Mouse (Mus musculus) heart, adult 18-20 months (tissue): Measurements from ENCODE around the gene Emx1. TPM values are rescaled to one million over a fixed set of nuclear protein-coding genes. Genes with fewer than 3 reads are reported as not detected.

Source experiments
- DNase-seq, 2 experiments: peaks; one replicate each; pipeline ENCODE4 v3.0.0; 2021 to 2022; ENCODE audit warnings: mixed read lengths in 1 of 2
- total RNA-seq, 2 experiments: library from RNA; stranded (reverse); gene quantifications; 2 replicates each; pipeline ENCODE4 v1.2.3; 2021

Emx1 gene
- total RNA-seq, 2 experiments from 2014 or later = not detected

DNA sequence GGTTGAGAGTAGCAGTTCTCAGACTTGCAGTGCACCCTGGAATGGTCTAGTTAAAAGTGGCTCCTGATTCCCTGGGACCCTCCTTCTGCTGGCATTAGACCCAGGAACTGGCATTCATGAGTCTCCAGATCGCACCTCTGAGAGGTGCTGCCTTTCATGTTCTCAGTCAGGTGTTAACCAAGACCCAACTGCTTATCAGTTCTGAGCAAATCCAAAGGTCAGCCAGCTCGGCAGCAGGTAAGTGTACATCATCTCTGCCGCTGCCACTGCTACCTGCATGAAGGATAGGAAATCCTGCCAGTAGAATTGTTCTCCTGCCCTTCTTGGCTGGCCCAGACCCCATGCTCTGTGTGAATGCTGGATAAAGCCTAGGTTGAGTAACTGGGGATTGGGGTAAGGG, 43.5 kb downstream of the Emx1 start:
- DNase-seq = no peak

DNA sequence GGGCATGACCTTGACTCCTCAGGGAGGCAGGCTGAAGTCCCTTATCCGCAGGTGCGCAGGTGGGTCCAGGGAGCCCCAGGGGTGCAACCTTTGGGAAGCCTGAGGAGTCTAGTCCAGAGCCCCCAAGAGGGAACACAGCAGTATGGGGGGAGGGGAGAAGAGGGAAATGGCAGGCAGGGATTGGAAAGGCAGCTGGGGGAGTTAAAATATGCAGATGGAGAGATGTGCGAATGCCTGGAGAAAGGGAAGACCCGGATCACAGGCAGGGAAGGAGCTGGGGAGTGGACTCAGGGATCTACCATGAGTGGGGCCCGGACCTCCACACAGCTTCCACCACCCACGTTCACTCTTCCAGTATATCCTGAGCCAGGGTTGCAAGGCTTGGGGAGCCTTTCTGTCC, 44.2 kb downstream of the Emx1 start:
- DNase-seq = no peak

DNA sequence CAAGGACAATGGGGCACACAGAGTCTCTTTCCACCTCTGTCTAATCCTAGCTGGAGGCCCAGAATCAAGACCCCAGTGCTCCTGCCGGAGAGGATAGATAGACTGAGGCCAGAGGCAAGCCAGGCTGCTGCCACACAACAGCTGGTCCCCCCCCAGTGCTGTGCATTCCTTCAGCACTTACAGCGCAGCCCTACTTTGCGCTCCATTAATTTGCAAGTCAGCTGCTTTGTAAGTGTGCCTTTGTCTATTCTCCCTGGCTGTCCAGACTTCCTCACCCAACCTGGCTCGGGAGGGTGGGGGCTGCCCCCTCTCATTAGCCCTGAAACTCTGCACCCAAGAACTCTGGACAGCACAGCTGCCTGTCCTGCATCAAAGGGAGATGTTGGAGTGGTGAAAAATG, 44.8 kb downstream of the Emx1 start:
- no peak for DNase-seq

DNA sequence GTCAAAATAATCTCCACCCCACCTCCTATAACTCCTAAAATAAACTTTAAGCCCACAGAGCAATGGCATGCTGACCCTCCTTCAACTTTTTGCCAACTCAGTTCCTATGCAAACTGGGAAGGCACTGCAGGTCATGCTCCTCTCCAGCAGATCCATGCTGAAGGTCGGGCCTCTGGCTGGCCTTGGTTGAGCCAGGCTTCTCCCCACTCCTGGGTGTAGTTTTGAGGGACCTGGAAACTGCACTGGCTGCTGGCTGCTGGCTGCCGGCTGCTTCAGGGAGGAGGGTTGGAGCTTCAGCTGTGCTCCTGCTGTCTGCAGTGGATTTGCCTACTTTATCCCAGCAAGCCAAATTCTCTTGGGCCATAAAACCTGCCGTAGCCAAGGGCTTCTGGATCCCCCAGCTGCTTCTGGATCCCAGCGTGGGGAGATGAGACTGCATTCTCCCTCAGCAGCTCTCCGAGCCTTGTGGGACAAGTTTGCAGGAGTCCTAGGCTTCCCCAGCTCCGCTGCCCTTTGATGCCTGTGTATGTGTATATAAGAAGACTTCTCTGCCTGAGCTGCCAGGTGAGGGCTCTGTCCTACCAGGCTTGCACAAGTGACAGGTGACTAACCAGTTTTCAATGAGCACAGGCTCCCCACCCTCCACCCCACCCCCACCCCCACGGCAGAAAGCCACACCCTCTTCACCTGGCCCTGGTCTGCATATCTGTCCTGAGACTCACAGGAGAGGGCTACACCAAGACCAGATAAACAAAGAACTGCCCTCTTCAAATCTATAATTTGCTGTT, 45.8 kb downstream of the Emx1 start:
- no peak for DNase-seq

DNA sequence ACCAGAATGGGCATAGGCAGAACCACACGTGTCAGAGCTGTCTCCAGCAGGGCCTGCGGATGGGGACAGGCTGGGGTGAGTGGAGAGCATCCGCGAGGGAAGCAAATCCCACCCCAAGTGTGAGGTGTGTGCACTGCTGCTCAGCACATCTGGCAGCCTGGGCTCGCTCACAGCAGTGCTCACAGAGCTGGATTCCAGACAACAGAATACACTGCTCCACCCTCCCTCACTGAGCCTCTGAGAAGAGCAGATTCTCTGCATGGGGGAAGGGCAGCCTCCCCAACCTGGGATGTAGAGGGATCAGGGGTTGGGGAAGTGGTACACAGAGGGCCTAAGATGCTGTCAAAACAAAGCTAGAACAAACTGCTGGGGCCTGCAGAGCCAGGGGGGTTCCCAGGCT, 47.6 kb downstream of the Emx1 start:
- DNase-seq = no peak

DNA sequence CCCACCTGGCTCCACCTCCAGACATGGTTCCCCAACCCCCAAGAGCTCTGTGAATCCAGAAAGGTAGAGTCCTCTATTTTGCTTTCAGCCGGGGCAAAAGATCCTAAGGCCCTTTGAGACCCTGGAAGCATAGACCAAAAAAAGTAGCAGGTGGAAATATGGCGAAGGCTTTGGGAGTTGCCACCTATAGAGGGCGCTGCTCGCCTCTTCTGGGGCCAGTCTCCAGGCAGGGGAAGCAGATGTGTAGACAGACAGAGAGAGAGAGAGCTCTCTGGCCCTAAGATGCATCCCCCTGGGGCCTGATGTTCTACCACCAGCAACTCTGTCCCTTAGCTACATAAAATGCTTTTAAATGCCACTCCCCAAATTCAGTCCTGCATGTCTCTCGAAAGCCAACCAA, 49.8 kb downstream of the Emx1 start:
- peak in 1 of 2 experiments; percentile 35 for DNase-seq

DNA sequence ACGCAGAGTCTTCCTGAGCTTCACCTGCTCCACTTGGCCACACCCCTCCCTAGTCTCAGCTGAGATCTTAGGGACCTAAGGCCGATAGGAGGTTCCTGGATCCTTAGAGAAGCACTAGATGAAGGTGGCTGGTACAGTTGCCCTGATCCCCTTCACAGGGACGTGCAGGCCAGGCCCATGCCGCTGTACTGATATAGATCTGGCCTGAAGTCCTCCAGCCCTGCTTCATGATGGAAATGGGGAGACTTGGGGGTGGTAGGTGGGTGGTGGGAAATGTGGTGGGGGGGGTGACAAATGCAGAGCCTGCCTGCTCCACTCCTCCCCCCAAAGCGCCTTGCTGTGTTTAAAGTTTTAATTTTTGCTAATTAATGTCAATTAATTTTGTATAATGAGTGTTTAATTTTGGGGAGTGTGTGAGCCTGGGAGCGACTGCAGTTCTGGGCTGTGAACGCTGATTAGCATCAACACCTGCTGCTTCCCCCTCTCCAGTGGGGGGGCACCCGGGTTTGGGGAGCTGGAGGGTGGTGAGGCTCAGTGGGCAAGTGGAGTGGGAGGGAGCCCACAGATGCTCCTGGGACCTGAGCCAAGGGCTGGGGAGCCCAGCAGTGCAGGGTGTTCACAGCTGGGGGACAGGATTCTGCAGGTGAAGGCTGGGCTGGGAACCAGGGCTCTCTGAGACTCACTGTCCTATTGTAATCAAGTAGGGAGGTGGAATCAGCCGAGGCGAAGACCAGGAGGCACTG, 50.5 kb downstream of the Emx1 start:
- no peak for DNase-seq

DNA sequence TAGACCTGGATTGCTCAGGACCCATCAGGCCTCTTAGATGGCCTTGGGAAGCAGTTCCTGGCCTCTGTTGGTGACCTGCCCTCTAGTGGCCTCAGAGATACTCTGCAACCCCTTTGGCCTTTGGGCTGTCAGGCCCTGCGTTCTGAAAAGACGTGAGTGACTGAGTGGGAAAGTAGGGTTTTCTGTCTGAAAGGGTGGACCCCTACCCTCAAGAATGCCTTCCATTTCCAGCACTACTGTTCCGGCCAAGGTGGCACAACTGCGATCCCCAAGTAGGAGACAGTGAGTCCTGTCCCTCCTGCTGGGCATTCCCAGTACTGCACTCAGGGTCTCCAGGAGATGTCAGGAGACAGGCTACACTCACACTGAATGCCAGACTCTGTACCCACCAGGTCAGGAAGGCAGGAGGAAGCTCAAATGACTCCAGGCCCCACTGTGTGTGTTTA, 51.8 kb downstream of the Emx1 start:
- DNase-seq = peak; percentile 45 to 84

DNA sequence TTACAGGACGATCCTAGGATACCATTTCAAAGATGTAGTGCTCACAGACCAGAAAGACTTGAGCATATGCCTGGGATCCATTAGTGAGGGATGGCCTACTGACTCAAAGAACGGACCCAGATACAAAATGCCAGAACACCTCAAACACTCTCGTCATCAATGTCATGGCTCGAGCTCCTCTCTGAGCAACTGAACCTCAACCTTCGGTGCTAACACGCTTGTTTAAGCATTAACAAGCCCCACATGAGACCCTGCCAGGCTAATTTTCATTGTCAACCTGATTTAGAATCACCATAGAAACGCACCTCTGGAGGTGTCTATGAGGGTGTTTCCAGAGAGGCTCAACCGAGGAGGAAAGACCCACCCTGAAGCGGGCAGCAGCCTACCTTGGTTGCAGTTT, 62.6 kb downstream of the Emx1 start:
- DNase-seq = no peak

DNA sequence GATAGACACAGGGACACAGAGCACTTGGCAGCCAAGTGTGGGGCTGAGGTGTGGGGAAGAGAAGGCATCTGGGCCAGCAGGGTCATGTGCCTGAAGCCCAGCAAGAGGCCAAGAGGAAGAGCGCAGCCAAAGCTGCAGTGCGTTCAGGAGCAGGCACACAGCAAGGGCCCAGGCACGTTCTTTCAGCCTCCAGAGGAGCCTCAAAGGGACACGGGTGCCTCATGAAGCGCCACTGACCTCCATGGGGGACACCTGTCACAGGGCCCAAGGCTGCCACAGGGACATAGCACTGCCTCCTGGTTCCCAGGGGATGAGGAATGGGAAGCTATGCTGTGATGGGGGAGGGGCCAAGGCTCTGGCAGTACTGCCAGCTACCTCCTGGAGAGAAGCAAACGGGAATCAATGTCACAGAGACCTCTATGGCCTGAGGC, 63.6 kb downstream of the Emx1 start:
- DNase-seq = peak; percentile 69 to 77

DNA sequence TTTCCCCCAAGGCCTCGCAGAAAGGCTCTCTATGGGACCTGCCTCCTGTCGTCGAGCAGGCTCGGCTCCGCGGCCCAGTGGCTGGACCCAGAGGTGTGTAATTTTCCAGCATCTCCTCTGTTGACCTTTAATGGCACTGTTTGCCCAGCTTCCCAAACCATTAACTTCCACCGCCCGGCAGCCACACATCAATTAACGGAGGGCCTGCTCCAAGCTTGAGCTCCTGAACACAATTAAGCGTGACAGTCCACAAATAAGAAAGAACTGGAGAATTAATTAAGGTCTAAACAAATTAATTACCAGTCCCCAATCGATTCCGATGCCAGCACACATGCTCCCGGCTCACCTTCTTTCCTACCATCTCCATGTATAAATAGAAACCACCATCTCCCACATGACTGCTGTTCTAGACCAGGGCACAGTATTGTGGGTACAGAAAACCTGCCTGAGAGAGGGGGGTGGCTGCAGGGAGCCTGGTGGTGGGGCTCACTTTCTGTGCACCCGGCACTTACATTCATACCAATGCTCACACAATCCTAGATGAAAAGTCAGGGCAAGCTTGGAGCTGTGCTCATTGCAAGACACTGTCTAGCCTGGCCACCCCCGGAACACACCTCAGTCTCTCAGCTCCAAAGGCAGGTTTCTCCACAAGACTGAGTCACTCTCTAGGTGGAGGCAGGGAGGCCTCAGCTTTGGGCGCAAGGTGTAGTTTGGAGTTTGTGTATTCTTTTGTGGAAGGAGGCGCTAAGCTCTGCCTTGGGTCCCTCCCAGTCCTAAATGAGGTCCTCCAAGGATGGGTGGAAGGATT, 65.2 kb downstream of the Emx1 start:
- peak in 1 of 2 experiments; percentile 21 for DNase-seq

DNA sequence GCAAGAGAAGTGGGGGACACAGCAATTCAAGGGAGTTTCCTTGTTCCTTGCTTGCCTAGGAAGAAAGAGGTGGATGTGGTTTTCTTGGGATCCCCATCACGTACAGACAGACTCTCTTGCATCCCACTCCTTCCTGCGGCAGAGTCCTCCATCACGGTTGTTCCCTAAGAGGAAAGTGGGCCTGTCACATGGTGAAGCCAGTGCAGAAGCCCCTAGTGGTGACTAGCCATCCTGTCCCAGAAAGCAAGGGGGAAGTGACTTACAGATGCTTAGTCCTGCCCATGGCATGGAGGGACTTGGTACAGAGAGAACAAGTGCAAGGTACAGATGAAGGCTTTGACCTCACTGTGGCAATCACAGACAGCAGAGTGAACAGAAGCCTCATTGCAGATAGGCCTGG, 66.0 kb downstream of the Emx1 start:
- DNase-seq = peak in 1 of 2 experiments; percentile 28

Other genes with a start within 250 kb of the Emx1 start
- gene Exoc6b, start 117.9 kb upstream of the Emx1 start, total RNA-seq = 10 to 100 TPM; 18.9 to 20.2 TPM
- 100 to 1,000 TPM in 1 of 2 experiments, 10 to 100 TPM in 1; 97.0 to 109 TPM for gene Spr, start 49.7 kb upstream of the Emx1 start, total RNA-seq
- gene Sfxn5, start 146.0 kb downstream of the Emx1 start, total RNA-seq = 1 to 10 TPM; 2.8 to 5.7 TPM
- gene Rab11fip5, start 187.2 kb downstream of the Emx1 start, total RNA-seq = 10 to 100 TPM; 56.3 to 75.5 TPM
- not detected for gene Noto, start 236.4 kb downstream of the Emx1 start, total RNA-seq
- 10 to 100 TPM; 11.5 to 13.1 TPM for gene Smyd5, start 244.6 kb downstream of the Emx1 start, total RNA-seq